Mouse (Mus musculus) megakaryocyte, embryonic 14.5 days (primary cell): ENCODE measurements at regions not wholly inside any gene's neighbourhood (a gene's known extent, or its start where the extent isn't known, plus 50 kb on each side); places are given as distances from the start of the nearest gene placed in this dataset.

ENCODE experiments used
- FLI1 ChIP-seq: IDR thresholded peaks from 2 replicates; pipeline ENCODE4 v1.6.1; 2012; ENCODE audit warnings: low read length, inconsistent platforms, mixed read lengths
- GATA1 ChIP-seq: IDR thresholded peaks from 3 replicates; pipeline ENCODE4 v1.6.1; 2012; ENCODE audit warnings: mixed read lengths, low read length, inconsistent platforms, borderline replicate concordance

DNA sequence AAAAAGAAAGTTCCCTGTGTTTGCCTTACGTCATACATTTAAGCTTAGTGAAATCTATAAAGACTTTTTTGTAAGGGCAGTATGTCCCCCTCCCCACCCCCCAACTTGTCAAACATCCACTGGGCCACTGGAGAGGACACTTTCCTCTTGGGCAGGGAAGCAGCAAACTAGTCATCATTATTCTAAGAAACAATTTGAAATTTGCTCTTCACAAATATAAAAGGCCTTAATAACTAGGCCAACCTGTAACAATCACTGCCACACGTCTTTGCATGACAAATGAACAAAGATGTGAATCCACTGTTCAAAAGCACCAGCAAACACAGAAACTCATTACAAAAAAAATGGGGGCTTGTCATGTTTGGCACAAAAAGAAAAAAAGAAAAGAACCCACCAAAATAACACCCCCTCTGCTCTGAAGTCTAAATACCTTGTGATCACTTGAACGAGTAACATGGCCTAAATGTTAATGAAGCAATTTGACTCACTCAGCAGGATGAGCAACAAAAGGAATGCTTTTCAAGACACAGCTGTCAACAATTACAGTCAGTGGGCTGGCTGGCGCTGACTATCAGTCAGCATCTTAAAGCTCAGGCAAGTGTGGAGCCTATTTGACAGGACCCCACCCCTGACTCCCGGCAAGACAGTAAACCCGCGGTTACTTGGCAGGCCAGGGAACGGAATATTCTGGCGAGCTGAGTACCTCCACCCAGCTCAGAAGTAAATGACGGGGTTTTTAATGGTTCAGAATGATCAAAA, 278.7 kb upstream of the Tsc22d2 start:
- TF ChIP-seq GATA1 (no peak), FLI1 (no peak)
